Mouse (Mus musculus): ENCODE measurements around the gene Pcnt.

DNA sequence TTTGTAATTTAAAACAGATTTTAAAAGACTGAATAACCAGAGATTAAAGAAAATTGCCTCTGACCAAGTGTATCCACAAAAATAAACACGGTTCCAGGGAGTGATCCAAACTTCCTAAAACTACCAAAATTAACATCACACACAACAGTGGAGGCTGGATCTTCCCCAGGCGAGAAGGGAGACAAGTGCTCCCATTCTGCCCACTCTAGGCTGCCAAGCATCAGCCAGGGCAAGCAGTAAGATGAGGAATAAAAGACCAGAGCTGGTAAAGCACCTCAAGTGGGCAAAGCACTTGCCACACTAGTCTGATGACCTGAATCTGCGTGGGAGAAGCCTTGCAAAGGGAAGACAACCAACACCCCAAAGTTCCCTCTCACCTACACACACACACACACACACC lies 70.8 kb downstream of the Pcnt start:
- TF ChIP-seq POLR2AphosphoS2 (IDR thresholded peaks at IDR 0.05; ENCODE audit: insufficient read length, low read depth) (no peak), E2F4 (IDR thresholded peaks at IDR 0.05; ENCODE audit: insufficient read depth) (no peak), CEBPB (IDR thresholded peaks at IDR 0.05; ENCODE audit: insufficient read depth, poor library complexity, severe bottlenecking) (no peak), MAX (IDR thresholded peaks at IDR 0.05; ENCODE audit: low read depth) (no peak)

Measured in myocyte (in vitro differentiated cells).